Mouse (Mus musculus) right cerebral cortex, adult 18-20 months (tissue): Measurements from ENCODE around the gene Olfr491.

Experiments used
- DNase-seq: peaks from one replicate; pipeline ENCODE4 v3.0.0; 2022; ENCODE audit warnings: mixed read lengths

Gene Olfr491

GRCm38 (mm10) chr7:108313151-108313550 is at the start of gene Olfr491:
Olfr491 (plus strand) TSS chr7:108313451.
- no peak for DNase-seq

DNA sequence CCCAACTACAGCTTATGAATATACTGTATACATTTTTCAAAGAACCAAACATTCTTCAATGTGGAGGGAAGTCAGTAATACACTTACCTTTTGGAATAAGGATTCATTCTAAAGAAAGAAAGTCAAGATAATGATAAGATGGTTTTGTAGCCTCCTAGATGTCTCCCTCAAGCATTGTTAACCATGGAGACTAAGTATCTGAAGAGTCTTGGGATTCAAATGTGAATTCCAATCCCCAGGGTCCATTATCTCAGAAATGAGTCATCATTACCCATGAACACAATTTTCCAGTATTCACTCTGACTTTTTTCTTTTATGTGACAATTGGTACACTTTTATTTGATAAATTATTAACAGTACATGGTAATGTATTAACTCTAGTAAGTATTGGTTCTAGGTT is 24.4 kb upstream of the Olfr491 start, which contains the start of gene Olfr490:
TSS of gene Olfr490 (minus strand) at position 101 of the 400 bp plus-strand sequence.
- no peak for DNase-seq

- DNase-seq: no peak
Observed at GRCm38 (mm10) chr7:108323574-108323973, 10.3 kb downstream of the Olfr491 start, which contains the start of gene Olfr492. Olfr492 (minus strand) TSS chr7:108323674.

DNA sequence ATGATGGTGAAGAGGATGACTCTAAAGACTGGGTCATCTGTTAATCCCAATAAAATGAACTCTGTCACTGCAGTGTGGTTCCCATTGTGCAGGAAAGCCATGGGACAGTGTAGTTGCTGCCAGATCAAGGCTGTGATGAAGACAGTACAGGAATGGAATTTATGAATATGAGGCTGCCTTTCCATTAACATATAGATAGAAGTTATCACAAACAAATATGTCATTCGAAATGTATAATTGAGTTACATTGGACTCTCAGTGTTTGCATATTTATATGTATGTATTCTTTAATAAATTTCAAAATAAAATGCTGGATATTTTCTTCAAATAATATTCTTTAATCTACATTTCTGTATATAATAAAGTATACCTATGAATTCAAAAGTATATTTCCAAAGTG is 33.6 kb downstream of the Olfr491 start, which contains the start of gene Olfr493:
TSS of gene Olfr493 (minus strand) at position 101 of the 400 bp plus-strand sequence.
- DNase-seq: no peak

GRCm38 (mm10) chr7:108365035-108365434 is 51.8 kb downstream of the Olfr491 start, which contains the start of gene Olfr494:
Olfr494 (plus strand) TSS chr7:108365335.
- no peak for DNase-seq
